Mouse (Mus musculus) stomach, embryonic 16.5 days (tissue): ENCODE measurements at regions not wholly inside any gene's neighbourhood (a gene's known extent, or its start where the extent isn't known, plus 50 kb on each side); places are given as distances from the start of the nearest gene placed in this dataset.

Source experiments
- ATAC-seq: fragments of 200-750 bp; cut with Nextera tagmentation; 2 replicates; pipeline ENCODE4 v1.8.0; 2017; ENCODE audit warnings: moderate number of reproducible peaks, moderate TSS enrichment; ENCODE audit not compliant: insufficient read depth, low FRiP score
- H3K27ac ChIP-seq: fragments of 300-500 bp; sonication (generic); 2 replicates; pipeline ENCODE4 v1.5.1; 2014; ENCODE audit warnings: low read length
- H3K27me3 ChIP-seq: fragments of 300-500 bp; sonication (generic); 2 replicates; pipeline ENCODE4 v1.6.1; 2014; ENCODE audit warnings: low read length, control low read depth, mixed read lengths; ENCODE audit not compliant: control insufficient read depth, insufficient read depth
- H3K36me3 ChIP-seq: fragments of 300-500 bp; sonication (generic); 2 replicates; pipeline ENCODE4 v1.6.1; 2014; ENCODE audit warnings: low read length; ENCODE audit not compliant: control insufficient read depth, insufficient read depth
- H3K4me1 ChIP-seq: fragments of 300-500 bp; sonication (generic); 2 replicates; pipeline ENCODE4 v1.6.1; 2014; ENCODE audit warnings: low read length, control low read depth, mixed read lengths; ENCODE audit not compliant: control insufficient read depth, insufficient read depth
- H3K4me2 ChIP-seq: fragments of 300-500 bp; sonication (generic); 2 replicates; pipeline ENCODE4 v1.6.1; 2014; ENCODE audit warnings: low read depth, low read length, mixed read lengths
- H3K4me3 ChIP-seq: fragments of 300-500 bp; sonication (generic); replicated peaks from 2 replicates; pipeline ENCODE4 v1.5.1; 2014; ENCODE audit warnings: mild to moderate bottlenecking, low read length
- H3K9ac ChIP-seq: fragments of 300-500 bp; sonication (generic); 2 replicates; pipeline ENCODE4 v1.6.1; 2014; ENCODE audit warnings: low read length
- H3K9me3 ChIP-seq: fragments of 300-500 bp; sonication (generic); replicated peaks from 2 replicates; pipeline ENCODE4 v1.6.1; 2016; ENCODE audit warnings: low read length, control low read depth; ENCODE audit not compliant: control insufficient read depth
- WGBS: fragments of 180-500 bp; shearing (Covaris S2); extraction: QIAGEN DNeasy Blood & Tissue Kit; methylation state at CpG from one replicate; pipeline ENCODE4 v1.1.7; 2014; 5-methylcytosine and 5-hydroxymethylcytosine counted together

GRCm38 (mm10) chr15:11565503-11566031 is 166.1 kb upstream of the Tars start:
- no peak overlapping the region for H3K9ac ChIP-seq
- H3K9me3 ChIP-seq, result no peaks in the 10 kb centered on the region
- H3K36me3 ChIP-seq, result no peaks in the 10 kb centered on the region
- H3K27me3 ChIP-seq, result no peaks in the 10 kb centered on the region
- H3K4me1 ChIP-seq, result no peaks in the 10 kb centered on the region
- H3K4me2 ChIP-seq, result peak overlapping the region; percentile 0; the same call in 1 of the 2 replicates
- no peak overlapping the region for H3K27ac ChIP-seq
- H3K4me3 ChIP-seq, result no peak overlapping the region
- 33% methylated on average over 10 of the region's 10 CpGs for WGBS
- ATAC-seq, result no peak

GRCm38 (mm10) chr15:11552568-11552967 is 153.1 kb upstream of the Tars start:
- H3K4me1 ChIP-seq, result no peaks in the 10 kb centered on the region
- ATAC-seq, result no peak
- H3K4me2 ChIP-seq, result no peak overlapping the region
- H3K9ac ChIP-seq, result no peak overlapping the region
- no peak overlapping the region for H3K4me3 ChIP-seq
- WGBS, result 31% methylated on average over 2 of the region's 2 CpGs
- H3K9me3 ChIP-seq, result no peaks in the 10 kb centered on the region
- H3K36me3 ChIP-seq, result no peaks in the 10 kb centered on the region
- H3K27me3 ChIP-seq, result no peaks in the 10 kb centered on the region
- H3K27ac ChIP-seq, result no peak overlapping the region

GRCm38 (mm10) chr15:11552110-11552509 is 152.6 kb upstream of the Tars start:
- H3K9me3 ChIP-seq, result no peaks in the 10 kb centered on the region
- H3K27me3 ChIP-seq, result no peaks in the 10 kb centered on the region
- no peak overlapping the region for H3K9ac ChIP-seq
- no peak for ATAC-seq
- H3K4me1 ChIP-seq, result no peaks in the 10 kb centered on the region
- H3K4me2 ChIP-seq, result no peak overlapping the region
- 73% methylated on average over 1 of the region's 1 CpGs for WGBS
- H3K4me3 ChIP-seq, result no peak overlapping the region
- H3K27ac ChIP-seq, result no peak overlapping the region
- no peaks in the 10 kb centered on the region for H3K36me3 ChIP-seq

- Histone ChIP-seq H3K27ac (no peak overlapping the region), H3K27me3 (no peaks in the 10 kb centered on the region), H3K36me3 (no peaks in the 10 kb centered on the region), H3K9me3 (no peaks in the 10 kb centered on the region), H3K9ac (no peak overlapping the region), H3K4me1 (no peaks in the 10 kb centered on the region), H3K4me3 (no peak overlapping the region), H3K4me2 (no peak overlapping the region)
- WGBS, result 57% methylated on average over 3 of the region's 3 CpGs
- no peak for ATAC-seq
These were observed 140.0 kb upstream of the Tars start for GRCm38 (mm10) chr15:11539485-11539884.

GRCm38 (mm10) chr15:11536076-11536620 is 136.7 kb upstream of the Tars start:
- ATAC-seq, result no peak
- WGBS, result 59% methylated on average over 7 of the region's 7 CpGs
- H3K36me3 ChIP-seq, result no peaks in the 10 kb centered on the region
- H3K4me1 ChIP-seq, result no peaks in the 10 kb centered on the region
- no peaks in the 10 kb centered on the region for H3K9me3 ChIP-seq
- no peaks in the 10 kb centered on the region for H3K27me3 ChIP-seq
- H3K4me3 ChIP-seq, result no peak overlapping the region
- H3K9ac ChIP-seq, result no peak overlapping the region
- no peak overlapping the region for H3K4me2 ChIP-seq
- H3K27ac ChIP-seq, result no peak overlapping the region

- no peak for ATAC-seq
- WGBS, result 83% methylated on average over 12 of the region's 12 CpGs
- Histone ChIP-seq H3K9me3 (no peaks in the 10 kb centered on the region), H3K4me3 (no peak overlapping the region), H3K4me2 (no peak overlapping the region), H3K9ac (no peak overlapping the region), H3K27me3 (no peaks in the 10 kb centered on the region), H3K27ac (no peak overlapping the region), H3K36me3 (no peaks in the 10 kb centered on the region), H3K4me1 (no peaks in the 10 kb centered on the region)
These were observed 135.2 kb upstream of the Tars start for GRCm38 (mm10) chr15:11534404-11535251.

GRCm38 (mm10) chr15:11533616-11534015 is 134.2 kb upstream of the Tars start:
- Histone ChIP-seq H3K9ac (no peak overlapping the region), H3K4me1 (no peaks in the 10 kb centered on the region), H3K36me3 (no peaks in the 10 kb centered on the region), H3K4me2 (no peak overlapping the region), H3K9me3 (no peaks in the 10 kb centered on the region), H3K27me3 (no peaks in the 10 kb centered on the region), H3K27ac (no peak overlapping the region), H3K4me3 (no peak overlapping the region)
- WGBS, result 65% methylated on average over 1 of the region's 1 CpGs
- no peak for ATAC-seq

- Histone ChIP-seq H3K4me1 (no peaks in the 10 kb centered on the region), H3K4me2 (no peak overlapping the region), H3K4me3 (no peak overlapping the region), H3K9ac (no peak overlapping the region), H3K36me3 (no peaks in the 10 kb centered on the region), H3K27me3 (no peaks in the 10 kb centered on the region), H3K27ac (no peak overlapping the region), H3K9me3 (no peaks in the 10 kb centered on the region)
- 48% methylated on average over 10 of the region's 10 CpGs for WGBS
- no peak for ATAC-seq
These were observed 133.6 kb upstream of the Tars start for GRCm38 (mm10) chr15:11533002-11533610.

- Histone ChIP-seq H3K4me2 (no peak overlapping the region), H3K9me3 (no peaks in the 10 kb centered on the region), H3K27me3 (no peaks in the 10 kb centered on the region), H3K36me3 (no peaks in the 10 kb centered on the region), H3K27ac (no peak overlapping the region), H3K9ac (no peak overlapping the region), H3K4me1 (no peaks in the 10 kb centered on the region), H3K4me3 (no peak overlapping the region)
- 64% methylated on average over 9 of the region's 9 CpGs for WGBS
- ATAC-seq, result no peak
These were observed 133.1 kb upstream of the Tars start for GRCm38 (mm10) chr15:11532536-11532935.
